Mouse (Mus musculus): ENCODE measurements around the gene Cd27. TPM values are rescaled to one million over a fixed set of nuclear protein-coding genes. Genes with fewer than 3 reads are reported as not detected.
"Not testable (repeated sequence)": the region's sequence is repeated elsewhere in the genome, so short reads cannot be mapped to it uniquely, and the experiment has no call there.

Cd27 gene
- polyA plus RNA-seq, 1 experiment from 2014 or later, result 2.0 TPM

DNA sequence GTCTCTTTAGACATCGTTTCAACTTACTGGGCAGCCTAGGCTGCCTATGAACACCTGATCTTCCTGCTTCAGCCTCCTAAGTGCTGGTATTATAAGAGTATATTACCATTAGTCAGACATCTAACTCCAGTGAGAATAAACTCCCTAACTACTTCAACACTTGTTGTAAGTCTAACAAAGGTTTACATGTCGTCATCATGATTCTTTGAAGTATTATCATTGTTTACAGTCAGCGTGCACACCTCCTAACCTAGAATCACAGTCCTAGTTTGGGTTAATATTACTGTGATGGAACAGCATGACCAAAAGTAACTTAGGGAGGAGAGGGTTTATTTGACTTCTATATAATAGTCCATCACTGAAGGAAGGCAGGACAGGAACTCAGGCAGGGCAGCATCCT is 30.7 kb upstream of the Cd27 start:
- Histone ChIP-seq H3K9ac (no peak overlapping the region), H3K4me2 (no peak overlapping the region), H3K9me3 (replicated peaks) (0 out of 2 replicates have a peak, but pooled peaks cover 2% of the 10 kb centered on the region), H3K27ac (ENCODE audit: poor library complexity, severe bottlenecking) (no peak overlapping the region), H3K27me3 (replicated peaks) (peaks cover 3% of the 10 kb centered on the region; the same call in 1 of the 2 replicates), H3K36me3 (no peaks in the 10 kb centered on the region), H3K4me1 (replicated peaks) (0 out of 2 replicates have a peak, but pooled peaks cover 3% of the 10 kb centered on the region), H3K4me3 (no peak overlapping the region)
- ATAC-seq (ENCODE audit: insufficient number of reproducible peaks, low FRiP score), result no peak
- whole genome bisulfite sequencing, result 81% methylated on average over 3 of the region's 3 CpGs

DNA sequence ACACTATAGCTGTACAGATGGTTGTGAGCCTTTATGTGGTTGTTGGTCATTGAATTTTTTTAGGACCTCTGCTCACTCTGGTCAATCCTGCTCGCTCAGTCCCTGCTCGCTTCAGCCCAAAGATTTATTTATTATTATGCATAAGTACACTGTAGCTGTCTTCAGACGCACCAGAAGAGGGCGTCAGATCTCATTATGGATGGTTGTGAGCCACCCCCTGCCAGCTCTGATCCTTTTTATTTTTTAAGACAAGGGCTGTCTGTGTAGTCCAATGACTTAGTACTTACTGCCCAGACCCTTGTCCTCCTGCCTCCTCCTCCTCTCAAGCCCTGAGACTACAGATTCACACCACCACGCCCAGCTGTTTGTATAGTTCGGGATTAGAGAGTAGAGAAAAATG is 29.8 kb upstream of the Cd27 start:
- H3K9ac ChIP-seq; H3K27ac ChIP-seq (ENCODE audit: poor library complexity, severe bottlenecking); H3K4me2 ChIP-seq; H3K36me3 ChIP-seq; H3K9me3 ChIP-seq (replicated peaks); H3K4me1 ChIP-seq (replicated peaks); H3K4me3 ChIP-seq; ATAC-seq (ENCODE audit: insufficient number of reproducible peaks, low FRiP score); H3K27me3 ChIP-seq (replicated peaks): not testable (repeated sequence)
- 62% methylated on average over 6 of the region's 6 CpGs for WGBS

DNA sequence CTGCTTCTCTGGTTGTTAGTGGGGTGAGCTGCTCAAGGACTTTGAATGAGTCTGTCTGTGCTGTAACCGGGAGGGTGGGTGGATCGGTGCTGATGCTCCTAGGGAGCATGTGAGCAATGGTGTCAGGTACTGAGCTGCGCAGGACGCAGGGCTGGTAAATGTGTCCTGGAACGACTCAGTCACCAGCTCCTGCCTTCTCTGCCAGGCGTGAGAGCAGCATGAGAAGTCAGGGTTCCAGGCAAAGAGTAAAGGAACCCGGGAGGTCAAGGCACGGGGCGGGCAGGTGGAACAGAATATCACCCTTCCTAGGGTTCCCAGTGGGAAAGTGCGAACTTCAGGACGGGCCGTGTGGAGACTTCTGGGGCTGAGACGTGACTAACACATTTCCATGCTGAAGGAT is 29.3 kb upstream of the Cd27 start:
- H3K4me2 ChIP-seq, result no peak overlapping the region
- ATAC-seq (ENCODE audit: insufficient number of reproducible peaks, low FRiP score), result no peak
- H3K36me3 ChIP-seq, result no peaks in the 10 kb centered on the region
- peaks cover 3% of the 10 kb centered on the region; the same call in 1 of the 2 replicates for H3K27me3 ChIP-seq (replicated peaks)
- H3K9me3 ChIP-seq (replicated peaks), result 0 out of 2 replicates have a peak, but pooled peaks cover 2% of the 10 kb centered on the region
- H3K9ac ChIP-seq, result no peak overlapping the region
- 60% methylated on average over 13 of the region's 13 CpGs for WGBS
- H3K4me1 ChIP-seq (replicated peaks), result no peaks in the 10 kb centered on the region
- no peak overlapping the region for H3K27ac ChIP-seq (ENCODE audit: poor library complexity, severe bottlenecking)
- H3K4me3 ChIP-seq, result no peak overlapping the region

GRCm38 (mm10) chr6:125265239-125265638 is 28.4 kb upstream of the Cd27 start:
- no peak overlapping the region for H3K4me2 ChIP-seq
- ATAC-seq (ENCODE audit: insufficient number of reproducible peaks, low FRiP score), result no peak
- H3K9me3 ChIP-seq (replicated peaks), result 0 out of 2 replicates have a peak, but pooled peaks cover 2% of the 10 kb centered on the region
- no peaks in the 10 kb centered on the region for H3K4me1 ChIP-seq (replicated peaks)
- 48% methylated on average over 10 of the region's 10 CpGs for WGBS
- H3K27ac ChIP-seq (ENCODE audit: poor library complexity, severe bottlenecking), result no peak overlapping the region
- no peak overlapping the region for H3K9ac ChIP-seq
- H3K36me3 ChIP-seq, result no peaks in the 10 kb centered on the region
- H3K27me3 ChIP-seq (replicated peaks), result peaks cover 3% of the 10 kb centered on the region; the same call in 1 of the 2 replicates
- no peak overlapping the region for H3K4me3 ChIP-seq

GRCm38 (mm10) chr6:125264219-125264618 is 27.4 kb upstream of the Cd27 start:
- H3K4me3 ChIP-seq, result no peak overlapping the region
- no peak for ATAC-seq (ENCODE audit: insufficient number of reproducible peaks, low FRiP score)

GRCm38 (mm10) chr6:125260006-125260555 is 23.3 kb upstream of the Cd27 start:
- ATAC-seq (ENCODE audit: insufficient number of reproducible peaks, low FRiP score), result no peak
- Histone ChIP-seq H3K4me1 (replicated peaks) (no peaks in the 10 kb centered on the region), H3K36me3 (no peaks in the 10 kb centered on the region), H3K9me3 (replicated peaks) (0 out of 2 replicates have a peak, but pooled peaks cover 2% of the 10 kb centered on the region), H3K4me2 (no peak overlapping the region), H3K27me3 (replicated peaks) (no peaks in the 10 kb centered on the region), H3K27ac (ENCODE audit: poor library complexity, severe bottlenecking) (no peak overlapping the region), H3K9ac (no peak overlapping the region), H3K4me3 (no peak overlapping the region)
- 72% methylated on average over 10 of the region's 10 CpGs for WGBS

More at GRCm38 (mm10) chr6:125264219-125264618, 27.4 kb upstream of the Cd27 start:
- H3K27me3 ChIP-seq (replicated peaks), result peaks cover 3% of the 10 kb centered on the region; the same call in 1 of the 2 replicates
- no peak overlapping the region for H3K4me2 ChIP-seq
- no peaks in the 10 kb centered on the region for H3K36me3 ChIP-seq
- WGBS, result 84% methylated on average over 9 of the region's 9 CpGs
- H3K27ac ChIP-seq (ENCODE audit: poor library complexity, severe bottlenecking), result no peak overlapping the region
- H3K9ac ChIP-seq, result no peak overlapping the region
- H3K9me3 ChIP-seq (replicated peaks), result 0 out of 2 replicates have a peak, but pooled peaks cover 2% of the 10 kb centered on the region
- no peaks in the 10 kb centered on the region for H3K4me1 ChIP-seq (replicated peaks)

- 67% methylated on average over 8 of the region's 8 CpGs for WGBS
- no peak for ATAC-seq (ENCODE audit: insufficient number of reproducible peaks, low FRiP score)
Measured at GRCm38 (mm10) chr6:125256222-125256966, 19.6 kb upstream of the Cd27 start.

GRCm38 (mm10) chr6:125255516-125256044 is 18.8 kb upstream of the Cd27 start:
- H3K27ac ChIP-seq (ENCODE audit: poor library complexity, severe bottlenecking), result no peak overlapping the region
- H3K9me3 ChIP-seq (replicated peaks), result no peaks in the 10 kb centered on the region
- H3K4me1 ChIP-seq (replicated peaks), result no peaks in the 10 kb centered on the region
- H3K9ac ChIP-seq, result no peak overlapping the region
- 75% methylated on average over 7 of the region's 7 CpGs for WGBS
- H3K27me3 ChIP-seq (replicated peaks), result no peaks in the 10 kb centered on the region
- H3K4me2 ChIP-seq, result no peak overlapping the region
- no peak overlapping the region for H3K4me3 ChIP-seq
- ATAC-seq (ENCODE audit: insufficient number of reproducible peaks, low FRiP score), result no peak
- no peaks in the 10 kb centered on the region for H3K36me3 ChIP-seq

More at GRCm38 (mm10) chr6:125256222-125256966, 19.6 kb upstream of the Cd27 start:
- H3K27ac ChIP-seq (ENCODE audit: poor library complexity, severe bottlenecking), result no peak overlapping the region
- H3K9ac ChIP-seq, result no peak overlapping the region
- H3K9me3 ChIP-seq (replicated peaks), result no peaks in the 10 kb centered on the region
- no peaks in the 10 kb centered on the region for H3K4me1 ChIP-seq (replicated peaks)
- H3K27me3 ChIP-seq (replicated peaks), result no peaks in the 10 kb centered on the region
- no peak overlapping the region for H3K4me3 ChIP-seq
- H3K4me2 ChIP-seq, result no peak overlapping the region
- H3K36me3 ChIP-seq, result no peaks in the 10 kb centered on the region

GRCm38 (mm10) chr6:125253863-125254715 is 17.3 kb upstream of the Cd27 start:
- Histone ChIP-seq H3K9me3 (replicated peaks) (no peaks in the 10 kb centered on the region), H3K9ac (no peak overlapping the region), H3K27me3 (replicated peaks) (no peaks in the 10 kb centered on the region), H3K4me2 (no peak overlapping the region), H3K4me3 (no peak overlapping the region), H3K27ac (ENCODE audit: poor library complexity, severe bottlenecking) (no peak overlapping the region), H3K36me3 (no peaks in the 10 kb centered on the region), H3K4me1 (replicated peaks) (no peaks in the 10 kb centered on the region)
- no peak for ATAC-seq (ENCODE audit: insufficient number of reproducible peaks, low FRiP score)
- WGBS, result 74% methylated on average over 14 of the region's 14 CpGs

DNA sequence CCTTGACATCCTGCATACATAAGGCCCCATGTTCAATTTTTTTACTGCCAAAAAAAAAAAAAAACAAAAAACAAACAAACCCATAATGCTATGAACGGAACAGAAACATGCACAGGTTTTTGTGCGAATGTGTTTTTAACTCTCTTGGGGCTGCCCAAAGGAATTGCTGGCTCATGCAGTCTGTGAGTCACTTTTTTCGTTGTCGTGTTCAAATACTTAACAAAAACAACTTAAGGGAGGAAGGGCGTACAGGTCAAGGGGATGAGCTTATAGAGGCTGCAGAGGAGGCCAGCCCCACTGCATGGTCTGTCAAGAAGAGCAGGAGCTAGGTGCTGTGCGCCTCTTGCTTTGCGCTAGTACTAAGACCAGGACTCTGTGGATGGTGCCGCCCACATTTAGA is 15.9 kb upstream of the Cd27 start:
- WGBS, result 86% methylated on average over 8 of the region's 8 CpGs
- no peaks in the 10 kb centered on the region for H3K9me3 ChIP-seq (replicated peaks)
- no peak overlapping the region for H3K27ac ChIP-seq (ENCODE audit: poor library complexity, severe bottlenecking)
- no peak for ATAC-seq (ENCODE audit: insufficient number of reproducible peaks, low FRiP score)
- no peak overlapping the region for H3K4me3 ChIP-seq
- H3K4me1 ChIP-seq (replicated peaks), result no peaks in the 10 kb centered on the region
- no peak overlapping the region for H3K4me2 ChIP-seq
- H3K9ac ChIP-seq, result no peak overlapping the region
- H3K36me3 ChIP-seq, result no peaks in the 10 kb centered on the region
- H3K27me3 ChIP-seq (replicated peaks), result no peaks in the 10 kb centered on the region

DNA sequence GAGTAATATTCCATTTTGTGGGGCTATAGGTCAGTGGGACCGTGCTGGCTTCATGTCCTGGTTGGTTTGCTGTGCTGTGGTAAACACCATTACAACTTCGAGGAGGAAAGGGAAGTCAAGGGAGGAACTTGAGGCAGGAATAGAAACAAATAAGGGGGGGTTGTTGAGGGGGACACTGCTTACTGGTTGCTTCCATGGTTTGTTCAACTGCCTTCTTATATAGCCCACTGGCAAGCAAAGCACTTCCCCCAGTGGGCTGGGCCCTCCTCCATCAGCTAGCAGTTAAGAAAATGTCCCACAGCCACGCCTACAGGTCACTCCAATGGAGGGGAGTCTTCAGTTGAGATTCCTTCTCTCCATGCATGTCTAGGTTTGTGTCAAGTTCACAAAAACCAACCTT is 15.5 kb upstream of the Cd27 start:
- Histone ChIP-seq H3K4me1 (replicated peaks) (no peaks in the 10 kb centered on the region), H3K27ac (ENCODE audit: poor library complexity, severe bottlenecking) (no peak overlapping the region), H3K27me3 (replicated peaks) (no peaks in the 10 kb centered on the region), H3K4me3 (no peak overlapping the region), H3K9me3 (replicated peaks) (no peaks in the 10 kb centered on the region), H3K9ac (no peak overlapping the region), H3K36me3 (no peaks in the 10 kb centered on the region), H3K4me2 (no peak overlapping the region)
- no peak for ATAC-seq (ENCODE audit: insufficient number of reproducible peaks, low FRiP score)
- 74% methylated on average over 3 of the region's 3 CpGs for WGBS

Data from heart, embryonic 12.5 days (tissue).